Mouse (Mus musculus) brain, adult 10 weeks (tissue): ENCODE data around the gene Hoxb9. TPM values are rescaled to one million over a fixed set of nuclear protein-coding genes. Genes with fewer than 3 reads are reported as not detected.

Source experiments
- polyA plus RNA-seq: library from polyadenylated mRNA; stranded (reverse); fragments of 350-450 nt; fragmentation: Illumina TruSeq; extraction: RNeasy Lipid Tissue Mini Kit (QIAGEN cat#74804); gene quantifications from one replicate; pipeline ENCODE4 v1.2.3, GENCODE M21; 2015; ENCODE audit warnings: low read depth, low replicate concordance

The Hoxb9 gene
- polyA plus RNA-seq: not detected

DNA sequence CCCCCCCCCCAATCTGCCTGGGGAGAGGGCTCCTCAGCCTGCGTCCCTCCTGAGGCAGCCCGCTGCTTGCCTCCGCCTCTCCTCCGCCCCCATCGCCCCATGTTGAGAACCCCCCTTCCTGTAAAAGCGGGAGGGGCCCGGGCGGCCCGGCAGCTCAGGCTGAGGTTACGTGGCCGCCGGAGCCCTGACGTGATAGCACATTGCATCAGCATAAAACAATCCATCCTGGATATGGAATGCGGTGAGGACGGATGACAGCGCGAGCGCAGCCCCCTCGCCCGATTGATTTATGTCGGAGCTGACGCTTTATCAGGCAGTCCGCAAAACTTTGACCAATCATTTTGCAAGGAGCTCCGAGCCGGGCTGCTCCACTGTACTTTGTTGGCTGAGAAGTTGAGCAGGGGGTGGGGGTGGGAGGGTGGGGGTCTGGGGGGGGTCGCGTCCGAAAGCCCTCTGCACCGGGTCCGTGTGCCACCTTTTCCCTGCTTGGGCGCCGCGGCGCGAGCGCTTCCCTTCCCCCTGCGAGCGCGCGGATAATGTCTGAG, at the start of gene Hoxb9:
Gene Hoxb9 (plus strand): TSS at position 462 of the 545 bp plus-strand sequence.

GRCm38 (mm10) chr11:96281855-96282570, 10.8 kb downstream of the Hoxb9 start, which contains the start of gene Hoxb8:
Hoxb8 (plus strand) TSS chr11:96281905.

DNA sequence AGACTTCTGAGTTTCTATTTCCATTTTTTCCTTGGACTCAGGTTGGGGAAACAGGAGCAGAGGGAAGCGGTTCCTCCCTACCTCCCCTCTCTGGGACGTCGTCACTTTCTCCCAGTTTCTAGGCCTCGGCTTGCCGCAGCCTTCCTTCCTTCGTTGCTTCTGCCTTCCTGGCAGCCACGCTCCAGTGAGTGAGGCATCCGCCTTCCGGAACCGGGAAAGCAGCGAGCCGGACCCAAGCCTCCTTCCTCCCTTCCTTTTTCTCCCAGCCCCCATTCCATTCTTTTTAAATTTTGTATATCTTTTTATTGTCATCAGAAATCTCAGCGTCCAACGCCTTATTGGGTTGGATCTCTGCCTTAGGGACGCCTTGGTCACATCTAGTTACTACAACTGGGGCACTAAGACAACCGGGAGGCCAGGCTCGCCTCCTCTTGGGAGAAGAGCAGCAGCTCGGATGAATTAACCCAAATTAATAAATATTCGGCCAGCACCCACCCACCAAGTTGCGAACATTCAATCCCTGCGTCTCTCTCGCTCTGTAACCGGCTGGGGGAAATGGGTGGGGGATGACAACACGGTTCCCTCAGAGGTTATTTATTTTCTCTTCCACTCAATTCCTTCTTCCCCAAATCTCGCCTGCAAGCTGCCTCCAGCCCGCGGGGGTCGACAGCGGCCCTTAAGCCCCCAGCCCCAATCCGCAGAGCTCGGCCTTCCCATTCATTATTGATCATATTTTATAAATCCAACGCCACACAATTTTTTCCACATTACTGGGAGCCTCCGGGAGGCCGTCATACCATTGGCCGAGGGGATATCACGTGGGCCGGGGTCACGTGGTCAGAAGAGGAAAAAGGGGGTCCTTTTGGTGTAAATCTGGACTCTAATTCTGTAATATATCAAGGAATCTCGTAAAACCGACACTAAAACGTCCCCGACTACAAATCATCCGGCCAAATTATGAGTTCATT, 14.8 kb downstream of the Hoxb9 start, which contains the start of gene Hoxb7:
Gene Hoxb7 (plus strand): TSS at position 853 of the 968 bp plus-strand sequence.

GRCm38 (mm10) chr11:96291681-96292564, 20.7 kb downstream of the Hoxb9 start, which contains the start of gene Hoxb6:
Hoxb6 (plus strand) TSS chr11:96292476.

DNA sequence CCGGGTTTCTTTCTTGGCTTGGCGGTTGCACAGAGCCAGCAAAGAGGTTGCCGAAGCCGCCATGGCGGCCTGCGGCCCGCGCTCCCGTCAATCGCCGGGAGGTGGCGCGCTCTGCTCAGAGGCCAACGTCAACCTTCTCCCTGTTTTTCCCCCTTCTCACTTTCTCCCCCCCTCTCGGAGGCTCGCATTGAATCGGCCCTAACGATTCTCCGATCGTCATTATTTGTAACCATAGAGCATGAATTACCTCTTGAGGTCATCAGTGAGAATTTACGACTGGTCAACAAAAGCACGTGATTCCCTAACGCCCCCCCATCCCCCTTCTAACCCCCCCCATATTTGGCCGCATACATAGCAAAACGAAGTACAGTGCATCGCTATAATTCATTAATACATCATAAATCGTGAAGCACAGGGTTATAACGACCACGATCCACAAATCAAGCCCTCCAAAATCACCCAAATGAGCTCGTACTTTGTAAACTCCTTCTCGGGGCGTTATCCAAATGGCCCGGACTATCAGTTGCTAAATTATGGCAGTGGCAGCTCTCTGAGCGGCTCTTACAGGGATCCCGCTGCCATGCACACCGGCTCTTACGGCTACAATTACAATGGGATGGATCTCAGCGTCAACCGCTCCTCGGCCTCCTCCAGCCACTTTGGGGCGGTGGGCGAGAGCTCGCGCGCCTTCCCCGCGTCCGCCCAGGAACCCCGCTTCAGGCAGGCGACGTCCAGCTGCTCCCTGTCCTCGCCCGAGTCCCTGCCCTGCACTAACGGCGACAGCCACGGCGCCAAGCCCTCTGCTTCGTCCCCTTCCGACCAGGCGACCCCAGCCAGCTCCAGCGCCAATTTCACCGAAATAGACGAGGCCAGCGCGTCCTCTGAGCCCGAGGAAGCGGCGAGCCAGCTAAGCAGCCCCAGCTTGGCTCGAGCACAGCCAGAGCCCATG, 32.2 kb downstream of the Hoxb9 start, which contains the start of gene Hoxb5:
Gene Hoxb5 (plus strand): TSS at position 186 of the 949 bp plus-strand sequence.

DNA sequence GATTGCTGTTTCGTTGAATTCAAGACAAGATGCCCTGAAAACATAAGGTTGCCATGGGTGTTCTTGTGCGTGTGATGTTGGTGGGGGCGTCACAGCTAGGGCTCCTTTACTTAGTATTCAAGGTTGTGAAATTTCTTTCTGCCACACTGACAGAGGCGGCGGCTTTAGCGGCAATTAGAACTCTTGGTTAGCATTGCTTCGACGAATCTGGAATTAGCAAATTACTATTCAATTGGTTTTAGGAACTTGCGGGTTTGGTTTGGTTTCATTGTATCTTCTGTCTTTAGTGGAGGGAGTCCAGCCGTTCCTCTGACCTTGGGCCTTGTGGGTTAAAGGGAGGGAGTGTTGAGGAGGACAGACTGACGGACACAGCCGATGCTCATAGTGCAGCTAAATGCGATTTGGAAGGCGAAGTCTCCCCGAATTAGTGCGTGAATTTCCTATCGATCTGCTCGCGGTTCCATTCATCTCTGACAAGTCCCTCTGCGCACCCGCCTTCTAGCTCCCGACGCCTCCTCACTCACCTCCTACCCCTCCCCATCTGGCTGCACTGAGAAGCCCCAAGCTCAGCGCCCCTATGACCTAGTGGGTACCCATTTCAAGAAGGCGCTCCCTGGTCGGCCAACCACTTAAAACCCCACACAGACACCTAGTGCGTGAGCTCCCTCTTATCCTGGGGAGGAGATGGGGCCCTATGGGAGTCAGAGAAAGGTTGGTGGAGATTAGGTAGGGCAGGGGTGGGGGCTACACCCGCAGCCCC, 46.5 kb downstream of the Hoxb9 start, which contains the start of gene Hoxb4:
Gene Hoxb4 (plus strand): TSS at position 660 of the 760 bp plus-strand sequence.

DNA sequence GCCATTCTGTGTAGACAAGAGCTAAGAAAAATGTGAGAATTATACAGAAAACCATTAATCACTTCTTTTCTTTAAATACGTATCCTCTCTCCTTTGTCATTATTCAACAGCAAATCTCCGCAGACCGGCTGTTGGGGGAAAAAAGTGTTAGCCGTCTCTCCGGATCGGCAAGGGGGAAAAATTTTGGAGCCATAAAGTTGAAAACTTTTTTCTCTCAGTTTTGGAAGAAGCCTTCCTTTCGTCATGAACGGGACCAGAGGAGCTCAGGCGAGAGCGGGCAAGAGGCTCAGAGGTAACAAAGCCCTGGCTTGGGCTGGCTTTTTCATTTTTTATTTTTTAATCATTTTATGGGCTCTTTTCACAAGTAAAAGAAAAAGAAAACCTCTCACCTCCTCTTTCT, 51.9 kb downstream of the Hoxb9 start, which contains the start of gene Hoxb3:
Gene Hoxb3 (plus strand): TSS at position 173 of the 400 bp plus-strand sequence.

Other genes with a start within 250 kb of the Hoxb9 start
- gene Gip, start 246.9 kb upstream of the Hoxb9 start, polyA plus RNA-seq: not detected
- gene Snf8, start 236.6 kb upstream of the Hoxb9 start, polyA plus RNA-seq: 132 TPM
- gene Ube2z, start 206.1 kb upstream of the Hoxb9 start, polyA plus RNA-seq: 56.3 TPM
- gene Atp5g1, start 195.8 kb upstream of the Hoxb9 start, polyA plus RNA-seq: 604 TPM
- not detected for gene Calcoco2, start 159.5 kb upstream of the Hoxb9 start, polyA plus RNA-seq
- 0.59 TPM for gene Ttll6, start 137.7 kb upstream of the Hoxb9 start, polyA plus RNA-seq
- gene Hoxb13, start 77.1 kb upstream of the Hoxb9 start, polyA plus RNA-seq: not detected
- gene Hoxb8, start 10.4 kb downstream of the Hoxb9 start, polyA plus RNA-seq: not detected
- not detected for gene Hoxb7, start 15.2 kb downstream of the Hoxb9 start, polyA plus RNA-seq
- not detected for gene Hoxb6, start 21.0 kb downstream of the Hoxb9 start, polyA plus RNA-seq
- gene Hoxb5, start 31.9 kb downstream of the Hoxb9 start, polyA plus RNA-seq: not detected
- gene Hoxb4, start 46.8 kb downstream of the Hoxb9 start, polyA plus RNA-seq: not detected
- gene Hoxb3, start 51.9 kb downstream of the Hoxb9 start, polyA plus RNA-seq: not detected
- gene Hoxb2, start 79.1 kb downstream of the Hoxb9 start, polyA plus RNA-seq: not detected
- gene Hoxb1, start 94.3 kb downstream of the Hoxb9 start, polyA plus RNA-seq: not detected
- 2.9 TPM for gene Skap1, start 193.1 kb downstream of the Hoxb9 start, polyA plus RNA-seq